Comparison of ENCODE assay signal across 8 mouse cellular contexts in genomic region chr4:24850401-24851325, GRCm38 (mm10). TPM values are rescaled to one million over a fixed set of nuclear protein-coding genes. Genes with fewer than 3 reads are reported as not detected.
A peak's percentile ranks its signal among the peaks of the same experiment; 100 is the strongest.
DNase-seq lines count a peak whose midpoint lies in the region; ATAC-seq lines count a peak whose summit lies in the region.

TSS of gene Klhl32 (minus strand) at chr4:24851124.

- H3K4me2 ChIP-seq in intestine, embryonic 16.5 days (ENCODE audit: low read depth, low read length): peak within 1 kb of the TSS; percentile 97
- H3K4me2 ChIP-seq in midbrain, embryonic 14.5 days (ENCODE audit: low read length): peak within 1 kb of the TSS; percentile 61

- H3K9me3 ChIP-seq in intestine, embryonic 16.5 days (ENCODE audit: control insufficient read depth, low read length): no peaks in the 10 kb centered on the region
- no peaks in the 10 kb centered on the region for H3K9me3 ChIP-seq in midbrain, embryonic 14.5 days (ENCODE audit: control insufficient read depth, low read length)

- under 1% methylated on average over 57 of the region's 63 CpGs for whole genome bisulfite sequencing in intestine, embryonic 16.5 days
- WGBS in midbrain, embryonic 14.5 days: under 1% methylated on average over 63 of the region's 63 CpGs

- intact Hi-C loops in gastrocnemius, postnatal 36 days (cut with DNase I): no loop called here
- intact Hi-C loops in left cerebral cortex, postnatal 4 days (cut with DNase I): no loop called here

- DNase-seq in adrenal gland, adult 2 months: peak; percentile 90
- DNase-seq in embryo, embryonic 10 days (ENCODE audit: low spot score): peak; percentile 86
- DNase-seq in gastrocnemius, postnatal 36 days: peak; percentile 18 to 30
- DNase-seq in left cerebral cortex, postnatal 4 days: peak; percentile 86
- peak; percentile 94 for DNase-seq in midbrain, embryonic 14.5 days
- DNase-seq in spleen, postnatal 36 days (ENCODE audit: low spot score in 2 of 2): peak; percentile 3 to 10
- no peak for DNase-seq in c-Kit-positive CD71-positive TER-119-positive erythroid progenitor cells, embryonic 14.5 days (ENCODE audit: low spot score)

- H3K36me3 ChIP-seq in intestine, embryonic 16.5 days (ENCODE audit: control insufficient read depth, insufficient read depth, low read length): no peaks in the 10 kb centered on the region
- H3K36me3 ChIP-seq in midbrain, embryonic 14.5 days (ENCODE audit: control insufficient read depth, insufficient read depth, low read length): no peaks in the 10 kb centered on the region

- peak within 1 kb of the TSS; percentile 75 for H3K9ac ChIP-seq in intestine, embryonic 16.5 days (ENCODE audit: low read depth, low read length)
- peak within 1 kb of the TSS; percentile 77 for H3K9ac ChIP-seq in midbrain, embryonic 14.5 days (replicated peaks; ENCODE audit: low read length)

- H3K4me3 ChIP-seq in intestine, embryonic 16.5 days (ENCODE audit: low read length): peak within 1 kb of the TSS; percentile 70
- H3K4me3 ChIP-seq in midbrain, embryonic 14.5 days (replicated peaks; ENCODE audit: low read depth, low read length): peak within 1 kb of the TSS; percentile 75

- no peaks in the 10 kb centered on the region for H3K27me3 ChIP-seq in intestine, embryonic 16.5 days (replicated peaks; ENCODE audit: control insufficient read depth, insufficient read depth, low read length)
- H3K27me3 ChIP-seq in midbrain, embryonic 14.5 days (ENCODE audit: control insufficient read depth, insufficient read depth, low read length): no peaks in the 10 kb centered on the region

- H3K27ac ChIP-seq in intestine, embryonic 16.5 days (ENCODE audit: low read length): peak within 1 kb of the TSS; percentile 21; the same call in 1 of the 2 replicates
- peak within 1 kb of the TSS; percentile 95 for H3K27ac ChIP-seq in midbrain, embryonic 14.5 days (replicated peaks; ENCODE audit: low read depth, low read length)

- peak; percentile 96 for ATAC-seq in intestine, embryonic 16.5 days
- ATAC-seq in midbrain, embryonic 14.5 days (ENCODE audit: low FRiP score, low TSS enrichment): peak; percentile 95

- no peaks in the 10 kb centered on the region for H3K4me1 ChIP-seq in intestine, embryonic 16.5 days (ENCODE audit: control insufficient read depth, insufficient read depth, low read length)
- H3K4me1 ChIP-seq in midbrain, embryonic 14.5 days (ENCODE audit: control insufficient read depth, insufficient read depth, low read length): peaks cover 16% of the 10 kb centered on the region

RNA-seq across cellular contexts. Expression of gene Klhl32, which starts in this region (rescaled TPM):
- 1 to 10 TPM; 3.1 to 5.0 TPM for total RNA-seq in adrenal gland, adult 2 months (2021)
- 2.3 and 2.5 TPM in 2 replicates for polyA plus RNA-seq in adrenal gland, adult 2 months (2012; rRNA removed)
- total RNA-seq in gastrocnemius, postnatal 36 days (2021): under 1 TPM in 1 of 2 experiments, not detected in 1; 0.10 TPM
- polyA plus RNA-seq in intestine, embryonic 16.5 days (2015; fragmentation: Nextera tagmentation; extraction: Ambion mirVana): 3.3 and 3.5 TPM in 2 replicates
- 10 to 100 TPM; 21.3 to 23.8 TPM for total RNA-seq in left cerebral cortex, postnatal 4 days (2021)
- 22.3 and 22.6 TPM in 2 replicates for polyA plus RNA-seq in midbrain, embryonic 14.5 days (2014; fragmentation: Nextera tagmentation; extraction: Ambion mirVana)

Comparison
In these comparisons a context has a peak if more than half of its experiments do, and no peak if none do; other contexts are left out.
1. Peak in DNase-seq in gastrocnemius, postnatal 36 days; RNA of the gene not detected or under 1 TPM.